Mouse (Mus musculus) midbrain, embryonic 13.5 days (tissue): ENCODE measurements around the gene Hist1h2bj. TPM values are rescaled to one million over a fixed set of nuclear protein-coding genes. Genes with fewer than 3 reads are reported as not detected.
"Not testable (repeated sequence)": the region's sequence is repeated elsewhere in the genome, so short reads cannot be mapped to it uniquely, and the experiment has no call there.

Source experiments
- ATAC-seq: fragments of 200-750 bp; cut with Nextera tagmentation; 2 replicates; pipeline ENCODE4 v1.8.0; 2017; ENCODE audit warnings: mild to moderate bottlenecking, moderate TSS enrichment, moderate library complexity
- H3K27ac ChIP-seq: fragments of 300-500 bp; sonication (generic); 2 replicates; pipeline ENCODE4 v1.5.1; 2015; ENCODE audit warnings: inconsistent platforms, mild to moderate bottlenecking, moderate library complexity
- H3K27me3 ChIP-seq: fragments of 300-500 bp; sonication (generic); 2 replicates; pipeline ENCODE4 v1.6.1; 2015; ENCODE audit warnings: mild to moderate bottlenecking, inconsistent platforms
- H3K36me3 ChIP-seq: fragments of 300-500 bp; sonication (generic); 2 replicates; pipeline ENCODE4 v1.6.1; 2015; ENCODE audit warnings: mild to moderate bottlenecking, inconsistent platforms
- H3K4me1 ChIP-seq: fragments of 300-500 bp; sonication (generic); replicated peaks from 2 replicates; pipeline ENCODE4 v1.6.1; 2015; ENCODE audit warnings: inconsistent platforms
- H3K4me2 ChIP-seq: fragments of 300-500 bp; sonication (generic); replicated peaks from 2 replicates; pipeline ENCODE4 v1.6.1; 2015; ENCODE audit warnings: moderate library complexity, mild to moderate bottlenecking, inconsistent platforms
- H3K4me3 ChIP-seq: fragments of 300-500 bp; sonication (generic); replicated peaks from 2 replicates; pipeline ENCODE4 v1.5.1; 2015; ENCODE audit warnings: mild to moderate bottlenecking, inconsistent platforms
- H3K9ac ChIP-seq: fragments of 300-500 bp; sonication (generic); replicated peaks from 2 replicates; pipeline ENCODE4 v1.6.1; 2015; ENCODE audit warnings: mild to moderate bottlenecking, inconsistent platforms
- H3K9me3 ChIP-seq: fragments of 300-500 bp; sonication (generic); 2 replicates; pipeline ENCODE4 v1.6.1; 2016; ENCODE audit warnings: mild to moderate bottlenecking, inconsistent platforms
- WGBS: fragments of 180-500 bp; shearing (Covaris S2); methylation state at CpG from one replicate; pipeline ENCODE4 v1.1.7; 2015; 5-methylcytosine and 5-hydroxymethylcytosine counted together
- polyA plus RNA-seq: library from polyadenylated mRNA; unstranded; fragments of >200 nt; fragmentation: Nextera tagmentation; extraction: Ambion mirVana; gene quantifications from 2 replicates; pipeline ENCODE4 v1.2.1, GENCODE M21; 2015

Hist1h2bj gene
- polyA plus RNA-seq, 1 experiment from 2014 or later = 8.3 TPM

- H3K27ac ChIP-seq = peak within 1 kb of the TSS; percentile 80
- H3K4me1 ChIP-seq = peaks cover 27% of the 10 kb centered on the region
- peak; percentile 98 for ATAC-seq
- peak within 1 kb of the TSS; percentile 57 for H3K9ac ChIP-seq
- under 1% methylated on average over 24 of the region's 69 CpGs for WGBS
- H3K36me3 ChIP-seq, H3K9me3 ChIP-seq, H3K27me3 ChIP-seq: not testable (repeated sequence)
- peak within 1 kb of the TSS; percentile 70 for H3K4me2 ChIP-seq
- H3K4me3 ChIP-seq = peak within 1 kb of the TSS; percentile 43
Observed at GRCm38 (mm10) chr13:22035267-22036148, 7.5 kb upstream of the Hist1h2bj start, which contains the start of the genes Hist1h2ah and Hist1h2bk. Hist1h2ah (minus strand) TSS chr13:22035568. Hist1h2bk (plus strand) TSS chr13:22035870.

- 2% methylated on average over 22 of the region's 23 CpGs for WGBS
- peak; percentile 27; the same call in 1 of the 2 replicates for ATAC-seq
- peak overlapping the region; percentile 75 for H3K27ac ChIP-seq
- H3K4me2 ChIP-seq = peak overlapping the region; percentile 70
- H3K4me3 ChIP-seq = peak overlapping the region; percentile 43
- peaks cover 31% of the 10 kb centered on the region for H3K4me1 ChIP-seq
- H3K9ac ChIP-seq = peak overlapping the region; percentile 57
- no peaks in the 10 kb centered on the region for H3K27me3 ChIP-seq
- H3K9me3 ChIP-seq = no peaks in the 10 kb centered on the region
- no peaks in the 10 kb centered on the region for H3K36me3 ChIP-seq
Observed at GRCm38 (mm10) chr13:22036149-22036956, 6.7 kb upstream of the Hist1h2bj start.

- Histone ChIP-seq H3K9me3 (no peaks in the 10 kb centered on the region), H3K4me1 (peaks cover 35% of the 10 kb centered on the region), H3K9ac (peak overlapping the region; percentile 57), H3K27me3 (no peaks in the 10 kb centered on the region), H3K36me3 (no peaks in the 10 kb centered on the region), H3K27ac (no peak overlapping the region; the same call in 1 of the 2 replicates), H3K4me2 (peak overlapping the region; percentile 70), H3K4me3 (peak overlapping the region; percentile 43)
- ATAC-seq = no peak
- WGBS = 61% methylated on average over 3 of the region's 3 CpGs
Observed at GRCm38 (mm10) chr13:22036986-22037385, 6.0 kb upstream of the Hist1h2bj start.

- ATAC-seq = no peak
Observed at GRCm38 (mm10) chr13:22037415-22037814, 5.6 kb upstream of the Hist1h2bj start.

GRCm38 (mm10) chr13:22039364-22039763 is 3.6 kb upstream of the Hist1h2bj start:
- Histone ChIP-seq H3K9ac (no peak overlapping the region), H3K4me1 (peaks cover 41% of the 10 kb centered on the region), H3K4me2 (no peak overlapping the region), H3K27ac (no peak overlapping the region), H3K36me3 (no peaks in the 10 kb centered on the region), H3K9me3 (no peaks in the 10 kb centered on the region), H3K27me3 (no peaks in the 10 kb centered on the region), H3K4me3 (no peak overlapping the region)
- 65% methylated on average over 5 of the region's 5 CpGs for WGBS
- no peak for ATAC-seq

More at GRCm38 (mm10) chr13:22037415-22037814, 5.6 kb upstream of the Hist1h2bj start:
- 84% methylated on average over 2 of the region's 2 CpGs for WGBS
- Histone ChIP-seq H3K4me3 (no peak overlapping the region), H3K9me3 (no peaks in the 10 kb centered on the region), H3K36me3 (no peaks in the 10 kb centered on the region), H3K27ac (no peak overlapping the region), H3K27me3 (no peaks in the 10 kb centered on the region), H3K4me2 (no peak overlapping the region), H3K4me1 (peaks cover 39% of the 10 kb centered on the region), H3K9ac (no peak overlapping the region)

GRCm38 (mm10) chr13:22039951-22040463 is 3.0 kb upstream of the Hist1h2bj start:
- Histone ChIP-seq H3K4me2 (peak overlapping the region; percentile 84), H3K4me3 (peak overlapping the region; percentile 47), H3K36me3 (no peaks in the 10 kb centered on the region), H3K27ac (peak overlapping the region; percentile 90), H3K9ac (peak overlapping the region; percentile 69; the same call in 1 of the 2 replicates), H3K4me1 (peaks cover 36% of the 10 kb centered on the region), H3K9me3 (no peaks in the 10 kb centered on the region), H3K27me3 (no peaks in the 10 kb centered on the region)
- WGBS = 5% methylated on average over 2 of the region's 2 CpGs
- ATAC-seq = no peak

GRCm38 (mm10) chr13:22040464-22041141 is 2.4 kb upstream of the Hist1h2bj start:
- peak overlapping the region; percentile 69 for H3K9ac ChIP-seq
- WGBS = under 1% methylated on average over 24 of the region's 24 CpGs
- peak overlapping the region; percentile 47 for H3K4me3 ChIP-seq
- H3K27ac ChIP-seq = peak overlapping the region; percentile 90
- H3K36me3 ChIP-seq = no peaks in the 10 kb centered on the region
- H3K27me3 ChIP-seq = no peaks in the 10 kb centered on the region
- ATAC-seq = peak; percentile 37
- H3K9me3 ChIP-seq = no peaks in the 10 kb centered on the region
- H3K4me1 ChIP-seq = peaks cover 35% of the 10 kb centered on the region
- peak overlapping the region; percentile 84 for H3K4me2 ChIP-seq

GRCm38 (mm10) chr13:22041142-22041536 is 1.9 kb upstream of the Hist1h2bj start, which contains the start of gene Hist1h4i:
Hist1h4i (minus strand) TSS chr13:22041362.
- H3K4me1 ChIP-seq = peaks cover 34% of the 10 kb centered on the region
- WGBS = 1% methylated on average over 24 of the region's 27 CpGs
- peak within 1 kb of the TSS; percentile 47 for H3K4me3 ChIP-seq
- H3K4me2 ChIP-seq = peak within 1 kb of the TSS; percentile 84
- H3K36me3 ChIP-seq, H3K27me3 ChIP-seq, H3K9me3 ChIP-seq: not testable (repeated sequence)
- H3K9ac ChIP-seq = peak within 1 kb of the TSS; percentile 69
- ATAC-seq = peak; percentile 49
- H3K27ac ChIP-seq = peak within 1 kb of the TSS; percentile 90

- no peaks in the 10 kb centered on the region for H3K9me3 ChIP-seq
- H3K4me3 ChIP-seq = peak overlapping the region; percentile 42
- ATAC-seq = no peak
- H3K36me3 ChIP-seq = no peaks in the 10 kb centered on the region
- H3K4me2 ChIP-seq = peak overlapping the region; percentile 84
- peak overlapping the region; percentile 81 for H3K27ac ChIP-seq
- peaks cover 27% of the 10 kb centered on the region for H3K4me1 ChIP-seq
- H3K9ac ChIP-seq = peak overlapping the region; percentile 59
- no peaks in the 10 kb centered on the region for H3K27me3 ChIP-seq
- 2% methylated on average over 13 of the region's 13 CpGs for WGBS
Observed at GRCm38 (mm10) chr13:22041651-22042567, 1.1 kb upstream of the Hist1h2bj start.

GRCm38 (mm10) chr13:22043503-22044431 is 753 bp downstream of the Hist1h2bj start:
- Histone ChIP-seq H3K9ac (peak overlapping the region; percentile 62), H3K4me1 (peaks cover 27% of the 10 kb centered on the region), H3K4me2 (peak overlapping the region; percentile 67), H3K27me3 (no peaks in the 10 kb centered on the region), H3K36me3 (no peaks in the 10 kb centered on the region), H3K4me3 (peak overlapping the region; percentile 43), H3K9me3 (no peaks in the 10 kb centered on the region), H3K27ac (peak overlapping the region; percentile 84)
- WGBS = under 1% methylated on average over 13 of the region's 14 CpGs
- peak; percentile 32 for ATAC-seq
